Mouse (Mus musculus) heart, postnatal 10 days (tissue): ENCODE measurements around the gene Hvcn1. TPM values are rescaled to one million over a fixed set of nuclear protein-coding genes. Genes with fewer than 3 reads are reported as not detected.

Experiments
- DNase-seq, 2 experiments: peaks; one replicate each; pipeline ENCODE4 v3.0.0; 2021
- intact Hi-C: fragments of 180-260 bp; cut with DNase I; formaldehyde crosslinking; loops from one replicate; pipeline ENCODE4 v1.15.1; 2025
- total RNA-seq, 2 experiments: library from RNA; stranded (reverse); gene quantifications; 2 replicates each; pipeline ENCODE4 v1.2.3; 2021

Hvcn1 gene
- total RNA-seq, 2 experiments from 2014 or later = 2.2 to 2.3 TPM

DNA sequence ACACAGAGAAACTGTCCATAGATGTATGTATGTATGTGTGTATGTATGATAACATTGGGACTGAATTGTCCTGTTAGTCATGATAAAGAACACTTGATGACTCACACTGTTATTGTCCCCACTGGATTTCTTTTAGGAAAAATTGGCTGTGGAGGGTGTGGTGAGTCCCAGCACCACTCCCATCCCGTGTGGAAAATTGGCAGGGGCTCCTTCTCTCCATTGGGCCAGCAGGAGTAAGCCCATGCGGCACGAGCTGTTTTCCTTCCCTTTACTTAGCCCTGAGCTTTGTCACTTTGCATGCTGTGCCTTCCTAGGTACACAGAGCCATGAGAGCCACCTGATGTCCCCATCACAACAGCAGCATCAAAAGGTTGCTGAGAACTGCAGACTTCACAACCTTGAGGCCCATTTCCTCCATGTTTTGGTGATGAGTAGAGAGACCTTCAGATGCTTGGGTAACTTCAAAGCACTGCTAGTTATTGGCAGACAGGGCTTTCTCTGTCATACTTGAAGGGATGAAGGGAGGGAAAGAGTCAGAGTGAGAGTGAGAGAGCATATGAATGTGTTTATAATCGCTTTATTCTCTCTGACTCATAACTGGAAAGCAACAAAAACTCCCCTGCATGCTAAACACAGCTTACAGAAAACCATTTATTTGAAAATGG, 81.7 kb downstream of the Hvcn1 start:
- peak in 1 of 2 experiments; percentile 45 for DNase-seq
- intact Hi-C loops = loop anchor here (5.0 kb wide), 1 partner anchor 104 kb away; the partner anchor contains the start of gene Arpc3

DNA sequence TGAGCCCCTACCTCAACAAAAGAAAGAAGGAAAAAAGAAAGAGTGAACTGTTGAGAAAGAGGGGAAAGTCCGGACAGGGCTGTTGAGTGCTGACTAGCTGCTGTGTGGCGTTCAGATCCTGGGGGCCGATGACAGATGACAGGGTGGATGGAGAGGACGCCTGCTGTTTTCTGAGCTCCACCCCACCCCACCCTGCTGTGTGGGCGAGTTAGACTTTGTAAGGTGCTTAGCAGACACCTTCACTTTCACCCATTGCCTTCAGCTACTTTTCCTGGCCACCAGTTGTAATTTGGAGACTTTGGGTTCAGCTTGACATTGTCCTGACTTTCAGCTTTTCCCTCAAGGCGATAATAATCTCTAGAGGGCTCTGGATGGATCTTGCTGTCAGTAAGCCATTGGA, 84.5 kb downstream of the Hvcn1 start:
- intact Hi-C loops = no loop called here
- DNase-seq = no peak

Other genes starting within 250 kb of the Hvcn1 start
- gene Cux2, start 156.7 kb upstream of the Hvcn1 start, total RNA-seq = 10 to 100 TPM; 13.1 to 17.5 TPM
- over 10,000 TPM; 18,908 to 21,159 TPM for gene Myl2, start 105.9 kb upstream of the Hvcn1 start, total RNA-seq
- gene Ccdc63, start 66.0 kb upstream of the Hvcn1 start, total RNA-seq = under 1 TPM in 1 of 2 experiments, not detected in 1; 0.22 TPM
- gene Ppp1cc, start 48.5 kb upstream of the Hvcn1 start, total RNA-seq = 100 to 1,000 TPM; 171 to 173 TPM
- 1 to 10 TPM; 5.4 to 5.5 TPM for gene Tctn1, start 57.7 kb downstream of the Hvcn1 start, total RNA-seq
- gene Pptc7, start 77.6 kb downstream of the Hvcn1 start, total RNA-seq = 10 to 100 TPM; 63.4 to 83.1 TPM
- 1 to 10 TPM; 1.1 to 1.4 TPM for gene Rad9b, start 147.4 kb downstream of the Hvcn1 start, total RNA-seq
- 100 to 1,000 TPM; 109 to 122 TPM for gene Vps29, start 147.6 kb downstream of the Hvcn1 start, total RNA-seq
- gene Gpn3, start 165.1 kb downstream of the Hvcn1 start, total RNA-seq = 10 to 100 TPM; 24.3 to 25.5 TPM
- 10 to 100 TPM; 17.1 to 22.7 TPM for gene Fam216a, start 165.6 kb downstream of the Hvcn1 start, total RNA-seq
- 100 to 1,000 TPM; 140 to 150 TPM for gene Arpc3, start 185.1 kb downstream of the Hvcn1 start, total RNA-seq
- 10 to 100 TPM; 44.4 to 44.5 TPM for gene Anapc7, start 214.9 kb downstream of the Hvcn1 start, total RNA-seq